Mouse (Mus musculus) heart, postnatal 4 days (tissue): ENCODE measurements around the gene Rad9a. TPM values are rescaled to one million over a fixed set of nuclear protein-coding genes. Genes with fewer than 3 reads are reported as not detected.

ENCODE experiments used
- DNase-seq: peaks from one replicate; pipeline ENCODE4 v3.0.0; 2021
- total RNA-seq, 2 experiments: library from RNA; stranded (reverse); gene quantifications; 2 replicates each; pipeline ENCODE4 v1.2.3; 2021

The Rad9a gene
- total RNA-seq, 2 experiments from 2014 or later, result 8.3 to 8.4 TPM

- DNase-seq, result peak; percentile 96
These were observed 38.6 kb downstream of the Rad9a start, which contains the start of gene Rps6kb2 for GRCm38 (mm10) chr19:4162646-4163542. TSS of gene Rps6kb2 (minus strand) at chr19:4163354.

DNA sequence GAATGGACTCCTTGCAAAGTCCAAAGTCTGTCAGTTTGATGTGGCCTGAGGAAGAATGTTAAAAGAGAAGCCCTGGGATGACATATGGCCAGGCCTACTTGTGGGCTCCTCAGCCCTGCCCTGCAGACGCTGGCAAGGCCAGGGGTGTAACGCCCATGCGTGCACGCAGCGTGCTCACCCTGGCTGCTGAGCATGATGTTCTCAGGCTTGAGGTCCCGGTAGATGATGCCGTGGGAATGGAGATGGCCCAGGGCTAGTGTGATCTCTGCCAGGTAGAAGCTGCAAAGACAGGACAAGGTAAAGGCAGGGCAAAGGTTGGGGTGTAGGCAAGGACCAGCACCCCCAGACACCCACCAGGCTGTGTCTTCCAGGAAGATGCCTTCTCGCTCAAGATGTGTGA, 42.4 kb downstream of the Rad9a start:
- DNase-seq, result no peak

DNA sequence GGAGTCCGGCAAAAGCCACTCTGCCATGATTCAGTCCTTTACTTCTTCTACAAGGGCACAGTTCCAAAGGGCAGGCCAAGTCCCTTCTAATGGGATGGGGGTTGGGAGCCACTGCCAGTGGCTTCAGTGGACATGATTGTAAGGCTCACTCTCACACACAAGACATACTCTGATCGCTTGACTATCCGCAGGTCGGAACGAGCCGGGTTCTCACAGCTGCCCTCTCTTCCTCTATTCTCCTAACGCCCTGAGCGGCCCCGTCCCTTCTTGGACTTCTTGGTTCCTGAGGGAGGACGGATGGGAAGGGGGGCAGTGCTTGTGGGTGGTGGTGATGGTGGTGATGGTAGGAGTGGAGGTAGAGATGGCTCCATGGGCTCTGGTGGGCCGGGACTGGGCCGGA, 44.7 kb downstream of the Rad9a start:
- no peak for DNase-seq

DNA sequence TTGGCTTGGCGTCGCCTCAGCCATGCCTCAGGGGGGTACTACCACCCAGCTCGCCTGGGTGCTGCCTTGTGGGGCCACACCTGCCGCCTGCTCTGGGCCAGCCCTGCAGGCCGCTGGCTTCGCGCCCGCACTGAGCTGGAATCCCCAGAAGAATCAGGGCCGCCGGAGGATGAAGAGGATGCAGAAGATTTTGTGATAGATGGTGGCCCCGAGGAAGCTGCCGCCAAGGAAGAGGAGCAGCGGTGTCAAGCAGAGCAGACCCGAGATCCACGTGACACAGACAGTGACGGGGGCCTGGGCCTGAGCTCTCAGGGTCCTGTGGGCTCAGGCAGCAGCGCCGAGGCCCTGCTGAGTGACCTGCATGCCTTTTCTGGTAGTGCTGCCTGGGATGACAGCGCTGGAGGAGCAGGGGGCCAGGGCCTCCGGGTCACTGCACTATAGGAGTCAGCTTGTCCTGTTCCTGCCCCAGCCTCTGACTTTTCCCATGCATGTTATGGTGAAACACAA, 45.3 kb downstream of the Rad9a start:
- DNase-seq, result no peak

DNA sequence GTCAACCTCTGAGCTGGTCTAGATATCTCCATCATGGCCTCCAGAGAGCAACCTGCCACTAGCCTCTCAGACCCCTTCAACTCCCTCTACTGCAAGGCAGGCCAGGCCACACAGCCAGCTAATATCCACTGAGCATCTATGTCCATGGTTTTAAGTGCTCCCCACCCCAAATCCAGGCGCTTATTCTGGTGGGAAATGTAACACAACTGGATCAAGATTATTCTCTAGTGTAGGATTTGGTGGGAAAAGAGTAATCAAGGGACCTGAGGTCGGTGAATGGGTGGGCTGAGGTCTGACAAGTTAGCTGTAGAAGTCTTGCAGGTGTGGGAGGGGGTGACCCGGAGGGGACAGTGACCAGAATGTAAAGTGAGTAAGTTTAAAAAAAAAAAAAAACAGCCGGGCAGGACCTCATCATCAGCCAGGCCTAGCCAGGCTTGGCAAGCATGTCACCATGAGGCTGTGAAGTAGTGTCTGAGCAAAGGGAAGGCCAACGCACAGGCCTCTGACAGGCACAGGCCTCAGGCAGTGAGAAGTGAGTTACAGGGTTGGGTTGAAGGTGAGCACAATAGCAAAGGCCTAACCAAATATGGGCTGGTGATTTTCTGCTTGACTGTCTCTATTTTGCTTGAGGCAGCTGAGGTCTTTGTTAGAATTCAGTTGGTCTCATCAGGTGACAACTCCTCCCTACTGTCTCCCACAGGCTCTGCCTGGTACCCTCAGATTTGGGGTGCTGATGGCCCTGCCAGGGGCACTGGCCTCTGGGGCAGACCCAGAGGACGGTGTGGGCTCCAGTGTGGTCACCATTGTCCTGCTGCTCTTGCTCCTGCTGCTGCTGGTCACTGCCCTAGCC, 46.0 kb downstream of the Rad9a start:
- no peak for DNase-seq

- DNase-seq, result no peak
These were observed 46.8 kb downstream of the Rad9a start for GRCm38 (mm10) chr19:4154437-4155222.

DNA sequence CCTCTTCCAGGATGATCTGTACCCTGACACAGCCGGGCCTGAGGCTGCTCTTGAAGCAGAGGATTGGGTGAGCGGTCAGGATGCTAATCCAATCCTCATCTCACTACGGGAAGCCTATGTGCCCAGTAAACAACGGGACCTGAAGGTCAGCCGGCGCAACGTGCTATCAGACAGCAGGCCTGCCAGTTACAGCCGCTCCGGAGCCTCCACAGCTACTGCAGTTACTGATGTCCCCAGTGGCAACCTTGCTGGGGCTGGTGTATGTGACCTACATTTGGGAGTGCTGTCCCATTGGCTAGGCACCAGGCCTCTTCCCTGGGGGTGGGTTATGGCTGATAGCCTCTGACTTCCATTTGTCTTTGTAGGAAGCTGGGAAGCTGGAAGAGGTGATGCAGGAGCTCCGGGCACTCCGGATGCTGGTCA, 48.2 kb downstream of the Rad9a start, which contains the start of gene Ptprcap:
Gene Ptprcap, plus strand, starts transcription at position 373 of the 423 bp plus-strand sequence.
- no peak for DNase-seq

- no peak for DNase-seq
These were observed 48.8 kb downstream of the Rad9a start for GRCm38 (mm10) chr19:4152445-4153231.

- no peak for DNase-seq
These were observed 49.6 kb downstream of the Rad9a start for GRCm38 (mm10) chr19:4151898-4152297.

GRCm38 (mm10) chr19:4151488-4151860, 50.0 kb downstream of the Rad9a start:
- no peak for DNase-seq

DNA sequence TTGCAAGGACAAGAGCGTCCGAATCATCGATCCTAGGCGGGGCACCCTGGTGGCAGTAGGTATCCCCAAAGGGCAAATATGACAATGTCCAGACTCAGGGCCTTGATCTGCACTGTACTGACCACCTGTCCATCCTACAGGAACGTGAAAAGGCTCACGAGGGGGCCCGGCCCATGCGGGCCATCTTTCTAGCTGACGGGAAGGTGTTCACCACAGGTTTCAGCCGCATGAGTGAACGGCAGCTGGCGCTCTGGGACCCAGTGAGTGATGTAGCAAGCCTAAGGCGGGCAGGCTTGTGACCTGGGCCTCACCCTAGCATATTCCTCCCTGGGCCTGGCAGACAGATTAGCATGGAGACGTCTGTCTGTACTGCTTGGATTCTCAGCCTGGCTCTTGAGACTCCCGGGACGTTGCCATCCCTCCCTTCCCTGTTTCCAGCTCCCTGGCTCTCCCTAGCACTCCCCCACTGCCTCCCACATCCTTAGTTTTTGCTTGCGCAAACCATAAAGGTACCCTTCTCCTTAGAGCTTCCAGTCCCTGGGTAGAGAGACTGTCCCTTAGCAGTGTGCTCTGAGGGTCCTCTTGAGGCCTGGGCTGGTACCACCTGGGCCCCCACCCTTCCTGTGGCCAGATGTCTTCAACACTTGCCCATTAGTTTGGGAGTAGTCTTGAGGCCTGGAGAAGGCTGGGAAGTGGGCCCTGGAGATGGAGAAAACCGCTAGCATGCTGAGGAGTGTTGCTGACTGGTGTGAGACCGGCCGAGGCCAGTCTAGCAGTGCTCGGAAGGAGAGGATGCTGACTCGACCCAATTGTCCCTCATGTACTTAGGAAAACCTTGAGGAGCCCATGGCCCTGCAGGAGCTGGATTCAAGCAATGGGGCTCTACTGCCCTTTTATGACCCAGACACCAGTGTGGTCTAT, 50.6 kb downstream of the Rad9a start:
- DNase-seq, result no peak

DNA sequence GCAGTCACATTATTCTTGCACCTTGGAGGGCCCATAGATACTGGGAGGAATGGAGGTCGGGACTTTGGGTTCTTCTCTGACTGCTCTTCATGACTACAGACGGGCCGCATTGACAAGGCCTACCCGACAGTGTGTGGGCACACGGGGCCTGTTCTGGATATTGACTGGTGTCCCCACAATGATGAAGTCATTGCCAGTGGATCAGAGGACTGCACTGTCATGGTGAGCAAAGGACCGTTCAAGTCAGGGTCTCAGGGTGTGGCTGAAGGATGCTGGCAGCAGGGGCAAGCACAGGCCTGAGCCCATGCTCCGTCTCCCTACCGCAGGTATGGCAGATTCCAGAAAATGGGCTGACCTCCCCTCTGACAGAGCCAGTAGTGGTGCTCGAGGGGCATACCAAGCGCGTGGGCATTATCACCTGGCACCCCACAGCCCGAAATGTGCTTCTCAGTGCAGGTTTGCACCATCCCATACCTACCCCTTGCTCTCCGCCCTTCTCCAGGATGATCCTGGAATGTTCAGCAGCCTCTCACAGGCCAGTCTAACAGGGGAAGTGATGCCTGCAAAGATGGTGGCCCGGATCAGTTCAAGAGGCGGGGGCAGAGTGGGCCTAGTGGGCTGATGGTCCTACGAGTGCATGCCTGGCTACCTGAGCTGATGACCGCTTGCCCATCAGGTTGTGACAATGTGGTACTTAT, 51.5 kb downstream of the Rad9a start:
- no peak for DNase-seq

- DNase-seq, result no peak
These were observed 52.2 kb downstream of the Rad9a start for GRCm38 (mm10) chr19:4149283-4149682.

DNA sequence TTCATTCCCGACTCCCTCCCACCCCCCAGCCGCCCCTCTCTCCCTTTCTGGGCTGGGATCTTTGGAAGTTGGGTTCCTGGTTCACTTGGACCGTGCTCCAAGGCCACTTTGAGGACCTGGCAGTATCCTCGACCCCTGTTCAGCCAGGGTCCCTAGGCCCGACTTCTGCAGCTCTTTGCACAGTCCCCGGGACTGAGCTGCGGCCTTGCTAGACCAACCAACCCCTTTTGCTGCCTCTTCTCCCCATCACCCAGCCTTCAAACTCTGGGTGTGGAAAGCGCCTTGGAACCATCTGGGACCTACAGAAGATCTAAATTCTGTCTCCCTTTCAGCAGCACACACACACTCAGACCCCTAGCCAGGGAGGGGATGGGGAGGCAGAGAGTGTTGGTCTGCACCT, 52.6 kb downstream of the Rad9a start:
- no peak for DNase-seq

DNA sequence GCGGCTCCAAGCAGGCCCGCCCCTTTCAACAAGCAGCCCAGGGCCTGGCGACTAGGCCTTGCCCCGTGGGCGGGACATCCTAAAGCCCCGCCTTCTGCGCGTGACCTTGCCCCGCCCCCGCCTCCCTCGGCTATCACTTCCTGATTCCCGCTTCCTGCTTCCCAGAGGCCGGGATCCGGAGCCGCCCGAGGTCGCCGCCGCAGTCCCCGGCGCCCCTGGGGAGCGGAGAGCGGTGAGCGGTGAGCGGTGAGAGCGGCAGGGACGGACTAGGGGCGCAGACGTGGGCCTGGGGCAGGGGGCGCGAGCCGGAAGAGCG, 53.0 kb downstream of the Rad9a start, which contains the start of gene Coro1b:
Gene Coro1b, plus strand, starts transcription at position 129 of the 316 bp plus-strand sequence.
- peak; percentile 99 for DNase-seq

DNA sequence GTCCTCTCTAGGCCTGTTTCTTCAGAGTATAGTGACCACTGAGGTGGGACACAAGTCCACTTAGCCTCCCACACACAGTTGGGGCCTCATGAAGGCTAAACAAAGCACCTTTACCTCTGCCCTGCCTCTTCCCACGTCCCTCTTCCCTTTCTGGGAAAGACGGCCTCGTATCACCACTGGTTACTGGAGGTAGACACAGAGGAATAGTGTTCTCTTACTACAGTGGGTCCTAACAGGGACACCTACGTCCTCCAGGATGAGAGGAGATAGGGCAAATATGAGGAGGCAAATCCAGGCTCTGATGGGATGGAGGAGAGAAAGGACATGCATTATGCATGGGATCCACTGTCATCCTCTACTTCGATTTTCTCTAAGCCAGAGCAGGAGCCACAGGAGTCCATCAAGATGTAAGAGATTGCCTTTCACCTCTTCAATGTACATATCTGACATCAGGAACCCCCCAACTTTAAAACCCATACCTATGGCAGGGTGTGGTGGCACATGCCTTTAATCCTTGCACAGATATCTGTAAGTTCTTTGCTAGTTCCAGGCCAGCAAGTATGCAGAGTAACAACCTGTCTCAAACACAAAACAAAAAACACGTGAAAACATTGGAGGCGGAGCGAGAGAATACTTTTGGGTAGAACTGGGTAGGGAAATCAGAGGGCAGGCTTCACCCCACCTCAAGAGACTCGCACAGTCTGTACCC, 53.5 kb downstream of the Rad9a start:
- no peak for DNase-seq

- DNase-seq, result no peak
These were observed 54.4 kb downstream of the Rad9a start for GRCm38 (mm10) chr19:4147022-4147405.

DNA sequence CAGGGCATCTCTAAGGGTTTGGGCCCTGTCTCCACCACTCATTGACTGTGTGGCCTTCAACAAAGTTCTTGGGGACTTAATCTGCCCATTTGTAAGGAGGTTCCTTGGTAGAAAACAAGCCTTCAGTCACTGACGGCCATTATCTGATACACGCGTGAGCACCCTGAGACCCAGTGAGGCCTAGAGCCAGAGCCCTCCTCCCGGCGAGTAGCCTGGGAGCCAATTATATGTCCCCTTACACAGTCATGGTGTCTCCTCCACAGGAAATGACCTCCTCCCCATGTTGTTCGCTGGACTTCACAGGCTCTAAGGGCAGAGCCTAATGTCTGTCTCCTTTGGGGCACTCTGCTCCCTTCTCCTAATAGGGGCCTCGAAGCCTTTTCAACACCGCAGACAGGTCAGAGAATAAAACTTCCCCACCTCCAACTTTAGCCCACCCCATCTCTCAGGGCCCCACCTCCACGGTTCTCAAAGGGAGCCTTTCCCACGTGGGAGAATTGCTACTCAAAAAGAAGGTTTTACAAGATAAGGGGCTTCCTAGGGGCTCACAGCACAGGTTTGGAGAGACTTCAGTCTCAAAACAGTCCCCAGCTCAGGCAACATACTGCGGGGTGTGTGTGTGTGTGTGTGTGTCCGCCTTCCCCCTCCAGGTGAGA, 55.0 kb downstream of the Rad9a start:
- no peak for DNase-seq

- DNase-seq, result no peak
These were observed 55.5 kb downstream of the Rad9a start for GRCm38 (mm10) chr19:4145936-4146335.
